Mouse (Mus musculus): ENCODE measurements around the gene Snx30. TPM values are rescaled to one million over a fixed set of nuclear protein-coding genes. Genes with fewer than 3 reads are reported as not detected.

Gene Snx30
- total RNA-seq, 2 experiments from 2014 or later: 5.6 to 6.4 TPM

DNA sequence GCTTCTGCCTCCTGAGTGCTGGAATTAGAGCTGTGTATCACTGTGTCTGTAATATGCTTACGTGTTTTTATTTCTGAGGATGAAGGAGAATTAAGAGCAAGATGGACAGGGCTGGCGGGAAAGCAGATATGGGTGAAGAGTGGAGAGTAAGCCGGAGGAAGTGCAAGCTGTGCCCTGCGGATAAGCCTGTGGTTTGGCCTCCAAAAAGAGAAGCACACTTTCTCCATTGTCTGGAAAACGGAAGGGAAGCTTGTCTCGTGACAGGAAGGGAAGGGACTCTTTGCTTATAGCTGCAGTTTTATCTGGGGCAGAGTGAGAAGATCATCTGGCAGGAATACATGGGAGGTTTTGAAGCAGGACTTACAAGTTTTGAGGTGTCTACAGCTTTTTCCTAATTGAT is 58.2 kb downstream of the Snx30 start:
- intact Hi-C loops (cut with DNase I): no loop called here
- DNase-seq: peak; percentile 32 to 37

DNA sequence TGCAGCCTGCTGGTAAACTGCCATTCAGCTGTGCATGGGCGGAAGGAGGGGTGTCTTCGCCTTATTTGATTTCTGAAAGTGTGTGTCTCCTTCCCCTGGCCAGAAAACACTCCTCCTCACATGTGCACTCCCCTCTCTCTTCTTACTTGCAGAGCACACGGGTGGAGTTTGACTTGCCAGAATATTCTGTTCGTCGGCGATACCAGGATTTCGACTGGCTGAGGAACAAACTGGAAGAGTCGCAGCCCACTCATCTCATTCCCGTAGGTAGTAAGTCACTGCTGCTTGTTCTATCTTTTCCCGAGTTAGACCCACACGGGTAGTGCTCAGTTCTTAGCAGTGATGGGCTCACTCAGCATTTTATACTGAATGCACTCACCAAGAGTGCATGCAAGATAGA is 62.4 kb downstream of the Snx30 start:
- no peak for DNase-seq
- intact Hi-C loops (cut with DNase I): no loop called here

DNA sequence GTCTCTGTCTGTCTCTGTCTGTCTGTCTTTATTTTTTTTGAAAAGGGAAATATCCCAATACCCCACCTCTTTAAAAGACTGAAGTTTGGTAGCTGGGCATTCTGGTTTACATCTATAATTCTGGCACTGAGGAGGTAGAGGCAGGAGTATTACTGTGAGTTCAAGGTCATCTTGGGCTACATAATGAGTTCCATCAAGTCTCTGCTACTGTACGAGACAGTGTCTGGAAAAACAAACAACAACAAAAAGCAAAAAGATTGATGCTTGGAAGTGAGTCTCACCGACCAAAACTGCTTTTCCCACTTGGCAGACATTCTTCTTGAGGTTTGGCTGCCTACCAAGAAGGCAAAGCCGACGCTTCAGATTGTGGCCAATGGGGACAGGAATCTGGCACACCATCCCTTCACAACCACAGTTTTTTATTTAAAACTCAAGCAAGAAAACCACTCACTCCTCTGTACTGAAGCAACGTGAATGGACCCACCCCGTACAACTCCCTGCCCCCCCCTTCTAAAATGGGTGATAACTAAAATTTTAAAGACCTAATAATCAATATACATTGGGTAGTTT is 63.9 kb downstream of the Snx30 start:
- DNase-seq: peak; percentile 39 to 53
- intact Hi-C loops (cut with DNase I): loop anchor here (2.0 to 5.0 kb wide), 2 partner anchors 19 to 252 kb away; no protein-coding TSS in a partner anchor

DNA sequence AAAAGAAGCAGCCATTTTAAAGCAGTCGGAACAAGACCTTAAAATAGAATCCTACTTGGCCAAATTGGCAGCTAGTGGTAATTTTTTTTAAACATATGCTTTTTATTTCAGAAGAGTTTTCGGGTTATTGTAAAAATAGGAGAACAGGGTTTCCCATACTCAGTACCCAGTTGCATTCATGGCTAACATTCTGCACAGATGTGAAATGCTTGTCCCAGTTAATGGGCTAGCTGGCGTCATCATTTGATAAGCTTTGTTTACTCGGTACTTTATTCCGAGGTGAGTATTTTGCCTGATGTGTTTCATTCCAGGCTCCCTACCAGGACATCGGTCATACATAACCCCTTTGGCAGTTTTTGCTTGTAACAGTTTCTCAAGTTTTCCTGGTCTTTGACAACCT is 64.8 kb downstream of the Snx30 start:
- intact Hi-C loops (cut with DNase I): loop anchor here (2.0 to 5.0 kb wide), 2 partner anchors 20 to 253 kb away; no protein-coding TSS in a partner anchor
- DNase-seq: no peak

DNA sequence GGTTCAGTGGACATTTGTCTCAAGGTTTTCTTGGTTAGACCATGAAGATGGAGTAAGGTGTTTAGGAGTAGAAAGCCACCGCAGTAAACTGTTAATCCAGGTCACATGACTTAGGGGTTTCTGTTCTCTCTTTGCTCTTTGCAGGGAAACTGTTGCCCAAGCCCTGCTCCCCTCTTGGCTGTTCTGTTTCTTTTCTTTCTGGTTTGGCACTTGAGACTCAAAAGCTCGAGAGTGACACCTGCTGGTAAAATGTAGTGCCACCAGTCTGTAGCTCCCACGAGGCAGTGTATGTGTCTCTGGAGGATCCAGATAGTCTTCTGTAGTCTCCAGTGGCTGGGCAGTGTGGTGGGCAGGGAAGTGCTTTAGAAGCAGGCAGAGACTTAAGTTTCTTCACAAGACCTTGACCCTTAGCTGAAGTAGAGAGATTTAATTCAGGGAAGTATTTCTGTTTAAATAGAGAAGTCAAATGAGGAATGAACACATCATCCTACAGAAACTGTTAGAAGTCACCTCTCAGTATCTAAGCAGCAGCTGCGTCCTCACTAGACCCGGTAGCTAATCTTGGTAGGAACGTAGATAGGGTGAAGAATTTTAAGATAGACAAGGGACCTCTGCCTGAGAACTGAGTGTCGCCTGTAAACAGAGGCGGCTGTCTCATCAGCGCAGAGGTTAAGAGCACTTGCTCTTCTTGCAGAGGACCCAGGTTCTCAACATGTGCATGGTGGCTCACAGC is 65.4 kb downstream of the Snx30 start:
- peak; percentile 82 to 84 for DNase-seq
- intact Hi-C loops (cut with DNase I): loop anchor here (1.0 to 5.0 kb wide), 3 partner anchors 20 to 254 kb away; no protein-coding TSS in a partner anchor

DNA sequence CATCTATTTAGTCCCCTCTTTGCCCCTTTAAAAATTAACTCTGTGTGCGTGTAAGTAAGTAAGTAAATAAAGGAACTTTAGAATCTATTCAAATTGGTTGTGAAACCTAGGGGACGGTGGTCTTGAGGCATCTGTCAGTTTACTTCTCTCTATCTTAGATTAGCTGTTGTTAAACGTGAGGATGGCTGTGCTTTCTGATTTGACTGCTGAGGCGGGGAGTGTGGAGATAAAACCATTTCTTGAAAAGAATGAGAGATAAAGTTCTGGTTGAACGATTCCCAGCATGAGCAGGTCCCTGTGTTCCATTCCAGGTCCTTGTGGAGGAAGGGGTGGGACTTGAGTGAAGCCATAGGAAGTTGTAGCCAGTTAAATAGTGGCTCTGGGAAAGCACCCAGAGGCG is 67.6 kb downstream of the Snx30 start:
- DNase-seq: no peak
- intact Hi-C loops (cut with DNase I): loop anchor here (5.0 kb wide), 1 partner anchor 256 kb away; no protein-coding TSS in a partner anchor

DNA sequence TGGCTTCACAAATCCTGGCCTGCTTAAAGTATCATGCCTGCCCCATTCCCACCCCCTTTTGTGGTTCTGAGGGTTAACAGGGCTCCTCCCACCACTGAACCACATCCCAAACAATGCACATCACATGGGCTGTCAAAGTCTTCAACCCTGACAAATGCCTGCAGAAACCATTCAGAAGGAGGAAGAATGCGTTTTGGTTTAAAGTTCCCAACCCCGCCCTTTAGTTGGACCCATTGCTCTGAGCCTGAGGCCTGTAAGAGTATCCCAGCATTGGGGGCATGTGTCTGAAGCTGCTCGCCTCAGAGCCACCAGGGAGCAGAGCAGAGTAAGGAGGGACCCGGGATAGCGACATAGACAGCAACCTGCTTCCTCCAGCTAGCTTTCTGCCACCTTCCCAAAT is 68.2 kb downstream of the Snx30 start:
- no peak for DNase-seq
- intact Hi-C loops (cut with DNase I): loop anchor here (5.0 kb wide), 1 partner anchor 257 kb away; no protein-coding TSS in a partner anchor

DNA sequence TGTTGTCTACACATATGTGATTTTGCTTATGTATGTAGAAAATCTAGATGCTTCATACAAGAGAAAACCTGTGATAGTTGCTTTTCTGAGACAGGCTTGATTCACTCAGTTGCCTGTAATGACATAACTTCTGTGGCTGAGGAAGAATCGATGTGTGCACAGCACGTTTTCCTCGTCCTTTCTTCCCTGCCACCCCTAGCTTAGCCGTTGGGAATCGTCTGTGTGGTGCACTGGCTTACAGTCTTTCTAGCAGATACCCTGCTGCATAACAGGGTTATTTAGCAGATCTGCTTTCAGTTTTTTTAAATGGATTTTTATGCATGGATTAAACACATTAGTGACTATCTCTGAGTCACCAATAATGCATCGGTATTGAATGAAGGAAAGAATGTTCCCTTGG is 70.9 kb downstream of the Snx30 start:
- no peak for DNase-seq
- intact Hi-C loops (cut with DNase I): no loop called here

DNA sequence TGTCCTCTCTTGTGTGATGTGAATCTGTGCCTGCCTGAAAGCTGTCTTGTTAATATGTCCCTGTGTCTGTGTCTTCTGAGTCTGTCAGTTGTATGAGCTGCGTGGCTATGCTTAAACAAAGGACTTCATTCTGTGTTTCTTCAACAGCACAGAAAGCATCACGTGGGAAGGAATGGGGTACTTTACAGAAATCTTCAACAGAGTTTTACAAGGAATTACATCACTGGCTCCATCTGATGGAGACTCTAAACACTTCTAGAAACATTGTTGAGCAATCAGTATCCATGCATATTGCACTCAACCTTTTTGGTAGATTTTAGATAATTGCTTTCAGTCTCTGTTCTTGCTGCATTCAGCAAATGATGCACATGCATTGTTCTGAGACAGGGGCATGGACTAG is 71.4 kb downstream of the Snx30 start:
- no peak for DNase-seq
- intact Hi-C loops (cut with DNase I): no loop called here

DNA sequence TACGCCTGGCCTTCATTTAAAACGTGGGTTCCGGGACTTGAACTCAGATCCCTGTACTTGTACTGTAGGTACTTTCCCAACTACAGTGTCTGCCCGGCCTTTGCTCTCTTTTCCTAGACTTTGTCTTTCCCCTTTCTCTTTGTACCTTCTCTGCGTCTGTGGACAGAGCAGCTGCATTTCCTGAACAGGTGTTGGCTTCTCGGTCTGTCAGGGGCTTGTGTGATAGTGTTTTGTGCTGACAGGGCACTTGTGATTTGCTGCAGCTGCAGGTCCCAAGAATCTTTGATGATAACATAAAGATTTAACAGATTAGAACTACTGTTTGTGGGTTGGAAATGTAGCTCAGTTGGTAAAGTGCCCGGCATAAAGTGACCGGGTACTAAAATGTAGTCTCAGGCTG is 73.0 kb downstream of the Snx30 start:
- intact Hi-C loops (cut with DNase I): no loop called here
- no peak for DNase-seq

DNA sequence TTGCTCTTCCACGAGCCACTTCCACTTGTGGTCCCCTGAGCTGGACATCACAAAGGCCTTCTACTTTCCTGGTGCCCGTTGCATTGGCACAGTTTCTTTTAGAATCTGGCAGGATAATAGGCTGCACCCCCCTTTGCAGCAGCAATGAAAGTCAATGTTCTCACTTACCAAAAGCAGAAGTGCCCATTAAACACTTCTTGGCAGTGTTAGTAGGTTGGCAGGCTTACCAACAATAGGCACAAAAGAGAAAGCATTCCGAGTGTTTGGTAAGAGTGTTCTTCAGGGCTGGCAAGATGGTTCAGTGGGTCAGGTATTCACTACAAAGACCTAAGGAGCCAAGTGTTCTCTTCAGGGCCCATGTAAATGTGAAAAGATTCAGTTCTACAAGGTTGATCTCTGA is 73.8 kb downstream of the Snx30 start:
- intact Hi-C loops (cut with DNase I): no loop called here
- no peak for DNase-seq

DNA sequence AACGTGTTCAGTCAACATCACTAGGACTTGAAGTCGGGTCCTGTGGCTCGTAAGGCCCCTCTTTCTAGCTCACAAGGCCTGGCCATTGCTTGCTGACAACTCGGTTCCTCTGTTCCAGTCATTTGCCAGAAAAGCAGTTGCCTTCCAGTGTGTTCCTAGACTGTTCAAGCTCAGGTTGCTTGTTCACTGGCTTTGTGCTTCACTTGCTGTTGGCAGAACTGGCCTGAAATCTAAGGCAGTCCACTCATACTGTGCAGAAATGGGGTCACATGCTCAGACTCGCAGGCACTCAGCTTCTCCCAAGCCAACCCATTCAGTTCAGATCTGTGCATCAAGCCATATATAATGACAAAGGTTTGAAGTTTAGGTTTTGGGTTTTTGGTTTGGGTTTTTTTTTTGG is 75.1 kb downstream of the Snx30 start:
- no peak for DNase-seq
- intact Hi-C loops (cut with DNase I): no loop called here

DNA sequence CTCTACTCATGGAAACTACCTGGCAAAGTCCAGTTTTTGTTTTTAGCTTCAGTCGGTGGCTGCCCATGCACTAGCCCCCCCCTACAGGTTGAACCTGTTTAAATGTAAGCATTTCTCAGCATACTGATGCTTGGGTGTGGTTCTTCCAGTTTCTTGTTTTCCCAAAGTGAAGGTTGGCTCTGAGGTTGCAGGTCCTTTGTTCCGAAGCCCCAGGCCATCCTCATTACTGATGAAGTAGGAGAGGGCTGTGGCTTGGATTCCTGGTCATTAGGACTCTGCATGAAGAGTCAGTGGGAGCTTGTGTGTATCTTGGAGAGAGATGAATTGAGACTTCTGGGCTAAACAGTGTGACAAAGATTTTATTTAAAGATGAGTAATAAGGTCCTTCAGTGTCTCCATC is 75.6 kb downstream of the Snx30 start:
- intact Hi-C loops (cut with DNase I): no loop called here
- no peak for DNase-seq

DNA sequence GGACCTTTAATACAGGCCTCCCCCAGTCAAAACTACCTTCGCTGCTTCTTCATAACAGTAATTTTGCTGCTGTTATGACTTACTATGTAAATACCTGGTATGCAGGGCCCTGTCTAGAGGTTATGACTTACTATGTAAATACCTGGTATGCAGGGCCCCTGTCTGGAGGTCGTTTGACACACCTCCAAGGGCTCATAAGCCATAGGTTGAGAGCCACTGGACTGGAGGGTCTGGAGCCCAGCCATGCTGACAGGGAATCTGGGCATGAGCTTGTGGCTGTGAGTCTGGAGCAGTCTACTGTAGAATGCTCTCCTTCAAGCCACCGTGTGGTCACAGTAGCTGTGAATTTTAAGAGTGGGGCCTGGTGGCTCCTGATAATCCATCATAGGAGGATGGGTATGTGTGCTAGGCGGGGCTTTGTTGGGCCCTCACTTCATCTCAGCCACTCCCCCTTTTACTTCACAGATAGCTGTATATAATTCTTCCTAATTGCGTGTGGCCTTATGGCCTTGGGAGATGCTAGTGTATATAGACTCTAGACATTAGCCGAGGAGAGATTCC is 78.6 kb downstream of the Snx30 start:
- intact Hi-C loops (cut with DNase I): no loop called here
- no peak for DNase-seq

DNA sequence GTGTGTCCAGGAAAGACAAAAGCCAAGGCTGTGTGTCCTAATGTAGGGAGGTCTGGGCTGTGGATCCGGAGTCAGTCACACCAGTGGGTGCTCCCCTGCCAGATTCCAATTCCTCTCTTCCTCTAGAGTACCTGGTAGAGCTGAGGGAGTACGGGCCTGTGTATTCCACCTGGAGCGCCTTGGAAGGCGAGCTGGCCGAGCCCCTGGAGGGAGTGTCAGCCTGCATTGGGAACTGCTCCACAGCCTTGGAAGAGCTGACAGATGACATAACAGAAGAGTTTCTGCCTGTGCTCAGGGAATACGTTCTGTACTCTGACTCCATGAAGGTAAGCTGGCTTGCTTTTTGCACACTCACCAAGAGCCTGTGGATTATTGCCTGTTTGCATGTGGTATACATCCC is 80.6 kb downstream of the Snx30 start:
- DNase-seq: no peak
- intact Hi-C loops (cut with DNase I): no loop called here

DNA sequence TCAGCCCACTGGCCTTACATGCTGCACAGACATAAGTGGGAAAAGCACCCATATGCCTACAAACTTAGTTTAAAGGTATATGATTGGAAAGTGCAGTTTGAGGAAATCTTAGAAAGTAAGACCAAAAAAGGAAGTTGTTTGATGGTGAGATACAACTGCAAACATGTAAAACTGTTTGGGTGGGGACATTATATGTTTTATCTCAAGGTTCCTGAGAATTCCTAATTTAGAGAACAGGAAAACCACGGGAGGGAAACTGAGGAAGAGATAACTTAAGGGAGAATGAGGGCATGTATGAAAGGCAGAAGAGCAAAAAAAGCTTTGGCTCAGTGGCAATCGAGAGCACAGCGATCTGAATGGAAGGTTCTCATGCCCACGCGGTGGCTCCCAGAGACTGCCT is 81.4 kb downstream of the Snx30 start:
- intact Hi-C loops (cut with DNase I): no loop called here
- no peak for DNase-seq

DNA sequence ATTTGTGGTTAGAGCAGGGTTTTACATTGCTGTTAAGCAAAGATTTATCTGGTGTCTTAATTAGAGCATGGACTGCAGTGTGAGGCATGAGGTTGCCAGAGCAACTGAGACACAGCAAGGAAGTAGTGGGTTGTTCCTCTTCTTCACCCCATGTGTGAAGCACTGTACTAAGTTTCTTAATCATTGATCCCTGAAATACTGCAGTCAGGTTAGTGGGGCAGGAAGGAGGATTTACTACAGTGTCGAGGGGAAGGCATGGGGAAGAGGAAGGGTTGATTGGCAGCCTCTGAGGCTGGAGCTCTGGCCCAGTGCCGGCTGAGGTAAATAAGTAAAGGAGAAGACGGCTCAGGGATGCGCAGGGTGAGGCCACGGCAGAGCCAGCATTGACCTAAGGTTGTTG is 82.4 kb downstream of the Snx30 start:
- DNase-seq: no peak
- intact Hi-C loops (cut with DNase I): no loop called here

DNA sequence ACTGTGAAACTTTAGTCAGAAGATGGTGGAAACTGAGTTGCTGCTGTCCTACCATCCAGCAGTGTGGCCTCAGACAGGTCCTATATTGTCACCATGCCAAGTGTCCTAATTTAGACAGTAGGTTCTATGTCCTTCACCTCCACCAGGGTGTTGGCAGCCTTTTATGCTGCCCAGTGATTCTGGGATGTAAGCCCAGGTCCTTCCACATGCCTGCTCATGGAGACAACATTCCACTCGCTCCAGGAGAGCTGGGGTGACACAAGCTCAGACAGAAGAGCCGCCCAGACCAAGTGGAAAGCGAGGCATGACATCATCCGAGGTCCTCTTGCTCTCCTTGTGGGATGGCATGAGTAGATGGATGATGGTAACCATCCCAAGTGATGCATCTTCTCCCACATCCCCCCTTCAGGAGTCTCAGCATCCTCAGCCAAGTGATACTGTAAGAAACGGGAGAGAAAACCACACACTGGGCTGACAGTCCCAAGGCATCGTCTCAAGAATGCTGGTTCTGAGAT is 84.5 kb downstream of the Snx30 start:
- intact Hi-C loops (cut with DNase I): no loop called here
- peak in 1 of 2 experiments; percentile 34 for DNase-seq

DNA sequence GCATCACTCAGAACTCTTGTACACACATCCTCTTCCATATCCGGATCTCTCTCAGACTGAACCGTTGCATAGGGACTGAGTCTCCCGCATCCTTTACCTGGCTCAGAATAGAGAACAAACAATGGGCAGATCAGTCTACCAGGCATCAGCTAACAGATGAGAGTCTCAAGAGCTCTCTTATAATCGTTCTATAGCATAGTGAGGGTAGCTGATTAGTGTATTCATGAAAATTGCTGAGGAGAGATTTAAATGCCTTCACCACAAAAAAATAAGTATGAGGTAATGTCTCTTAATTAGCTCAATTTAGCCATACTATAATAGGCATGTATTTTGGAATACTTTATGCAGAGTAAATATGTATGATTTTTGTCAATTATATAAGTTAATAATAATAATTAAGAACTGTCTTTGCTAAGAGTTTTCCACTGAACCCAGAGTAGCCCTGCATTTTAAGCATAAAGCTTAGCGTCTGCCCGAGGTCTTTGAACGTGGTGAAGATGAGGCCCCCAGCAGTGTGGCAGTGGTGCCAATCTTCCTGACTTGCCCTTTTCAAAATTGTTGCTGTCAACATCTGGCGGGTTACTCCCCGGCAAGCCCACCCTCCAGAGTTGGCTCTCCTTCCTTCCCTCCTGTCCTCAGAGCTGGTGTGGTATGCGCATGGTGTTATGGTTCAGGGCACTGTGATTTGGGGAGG is 86.2 kb downstream of the Snx30 start:
- DNase-seq: no peak
- intact Hi-C loops (cut with DNase I): no loop called here

DNA sequence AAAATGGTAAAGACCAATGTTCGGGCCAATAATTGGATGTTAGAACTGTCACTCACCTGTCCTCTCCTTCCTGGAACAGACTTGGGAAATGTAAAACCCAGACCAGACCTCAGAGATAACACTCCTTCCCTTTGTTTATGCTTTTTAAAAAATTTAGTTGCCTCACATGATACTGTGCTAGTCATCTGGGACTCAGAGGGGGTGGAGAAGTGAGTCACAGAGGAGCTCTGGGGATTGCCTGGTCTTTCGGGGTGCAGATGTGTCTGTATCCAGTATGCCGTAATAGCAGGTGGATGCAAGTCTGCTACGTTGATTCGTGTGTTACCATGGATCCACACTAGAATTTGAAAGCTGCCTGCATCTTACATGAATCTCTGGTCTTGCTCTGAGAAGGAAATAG is 87.1 kb downstream of the Snx30 start:
- intact Hi-C loops (cut with DNase I): no loop called here
- no peak for DNase-seq

DNA sequence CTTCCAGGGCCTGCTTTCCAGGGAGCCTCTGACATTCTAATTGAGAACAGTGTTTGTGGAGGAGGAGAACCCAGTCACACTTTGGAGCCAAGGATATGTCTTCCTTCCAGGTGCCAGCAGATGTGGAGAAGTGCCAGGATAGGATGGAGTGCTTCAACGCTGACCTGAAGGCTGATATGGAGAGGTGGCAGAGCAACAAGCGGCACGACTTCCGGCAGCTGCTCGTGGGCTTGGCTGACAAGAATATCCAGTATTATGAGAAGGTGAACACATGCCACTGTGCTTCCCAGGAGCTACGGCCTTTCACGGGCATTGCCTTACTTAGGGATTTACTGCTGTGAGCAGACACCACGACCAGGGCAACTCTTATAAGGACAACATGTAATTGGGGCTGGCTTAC is 88.8 kb downstream of the Snx30 start:
- intact Hi-C loops (cut with DNase I): no loop called here
- DNase-seq: no peak
